Mouse (Mus musculus): ENCODE measurements around the gene Gde1. TPM values are rescaled to one million over a fixed set of nuclear protein-coding genes. Genes with fewer than 3 reads are reported as not detected.

Gene Gde1
- total RNA-seq, 4 experiments from 2014 or later, result 26.4 to 33.6 (median 31.1) TPM

DNA sequence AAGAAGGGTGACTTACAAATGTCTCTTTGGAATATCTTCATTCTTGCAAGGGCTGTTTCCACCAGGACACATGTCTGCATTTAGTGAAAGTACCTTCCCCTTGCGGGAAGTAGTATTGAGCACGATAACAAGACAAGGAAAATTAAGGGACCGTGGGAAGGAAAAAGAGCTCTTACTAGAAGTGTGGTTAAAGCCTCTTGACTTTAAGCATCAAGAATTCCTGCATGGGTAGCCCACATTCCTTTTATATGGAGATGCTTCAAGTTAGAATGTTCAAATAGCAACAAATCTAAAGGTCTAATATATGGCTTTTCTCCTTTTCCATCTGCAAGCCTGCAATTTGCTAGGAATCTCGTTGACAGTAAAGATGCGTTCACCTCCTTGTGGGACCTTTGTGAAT, 910 bp upstream of the Gde1 start:
- no peak for DNase-seq (ENCODE audit: low spot score)

DNA sequence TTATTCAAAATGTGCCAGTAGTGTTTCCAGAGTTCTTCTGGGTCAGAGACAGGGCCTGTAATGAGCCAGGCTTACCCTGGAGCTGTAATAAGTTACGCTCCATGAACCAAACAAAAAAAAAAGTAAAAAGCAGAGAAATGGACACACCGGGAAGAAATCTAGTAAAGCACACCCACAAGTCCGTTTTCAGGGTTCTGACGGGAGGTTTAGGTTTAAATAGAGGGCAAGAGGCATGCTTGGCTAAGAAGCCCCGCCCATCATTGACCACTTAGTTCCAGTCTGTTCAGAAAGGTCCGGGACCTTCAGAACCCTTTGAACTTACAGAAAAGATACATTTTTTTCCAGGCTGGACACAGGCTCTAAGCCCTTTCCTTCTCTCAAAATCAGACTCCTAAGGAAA, 473 bp upstream of the Gde1 start:
- no peak for DNase-seq (ENCODE audit: low spot score)

DNA sequence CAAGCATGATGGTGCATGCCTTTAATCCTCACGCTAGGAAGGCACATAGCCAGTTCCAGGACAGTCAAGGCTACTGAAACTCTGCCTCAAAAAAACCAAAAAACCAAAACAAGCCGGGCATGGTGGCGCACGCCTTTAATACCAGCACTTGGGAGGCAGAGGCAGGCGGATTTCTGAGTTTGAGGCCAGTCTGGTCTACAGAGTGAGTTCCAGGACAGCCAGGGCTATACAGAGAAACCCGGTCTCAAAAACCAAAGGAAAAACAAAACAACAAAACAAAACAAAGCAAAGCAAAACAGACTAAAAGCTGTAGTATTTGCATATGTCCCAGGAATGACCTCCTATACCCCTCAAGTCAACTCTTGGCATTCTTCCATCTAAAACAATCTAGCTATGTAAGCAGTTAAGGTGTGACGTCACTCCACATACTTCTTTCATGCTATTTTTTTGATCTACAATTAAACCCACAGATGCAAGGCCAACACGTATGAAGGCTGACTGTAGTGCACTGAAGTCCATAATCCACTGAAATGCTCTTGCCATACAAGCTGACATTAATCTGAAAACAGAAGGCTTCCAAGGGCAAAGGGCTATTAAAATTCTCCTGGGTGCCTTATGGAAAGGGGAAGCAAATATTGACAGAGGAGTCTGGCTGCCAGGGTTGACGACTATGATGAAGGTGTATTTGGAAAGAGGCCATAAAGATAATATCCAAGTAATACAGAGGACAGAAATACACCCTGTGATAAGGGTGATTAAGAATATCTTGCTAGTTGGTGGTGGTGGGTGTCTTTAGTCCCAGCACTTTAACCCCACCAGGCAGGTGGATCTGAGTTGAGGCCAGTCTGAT, 1.4 kb downstream of the Gde1 start:
- DNase-seq (ENCODE audit: low spot score), result no peak

DNA sequence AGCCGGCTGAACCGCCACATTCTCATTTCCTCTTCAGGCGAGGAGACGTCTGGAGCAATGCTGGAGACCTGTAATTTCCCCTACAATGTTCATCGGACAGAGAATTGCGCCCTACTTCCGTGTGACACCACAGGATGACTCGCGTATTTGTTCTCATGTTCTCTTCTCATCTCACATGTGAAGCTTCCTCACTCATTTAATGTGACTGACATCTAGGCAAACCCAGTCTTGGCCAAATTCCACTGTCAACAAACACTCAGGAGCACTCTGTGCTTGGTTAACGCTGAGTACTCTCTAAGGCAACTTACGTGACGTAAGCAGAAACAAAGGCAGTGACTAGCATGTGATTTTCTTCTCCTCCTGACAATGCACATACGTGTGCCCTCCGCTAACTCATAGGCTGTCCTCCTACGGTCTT, 2.4 kb downstream of the Gde1 start:
- DNase-seq (ENCODE audit: low spot score), result no peak

DNA sequence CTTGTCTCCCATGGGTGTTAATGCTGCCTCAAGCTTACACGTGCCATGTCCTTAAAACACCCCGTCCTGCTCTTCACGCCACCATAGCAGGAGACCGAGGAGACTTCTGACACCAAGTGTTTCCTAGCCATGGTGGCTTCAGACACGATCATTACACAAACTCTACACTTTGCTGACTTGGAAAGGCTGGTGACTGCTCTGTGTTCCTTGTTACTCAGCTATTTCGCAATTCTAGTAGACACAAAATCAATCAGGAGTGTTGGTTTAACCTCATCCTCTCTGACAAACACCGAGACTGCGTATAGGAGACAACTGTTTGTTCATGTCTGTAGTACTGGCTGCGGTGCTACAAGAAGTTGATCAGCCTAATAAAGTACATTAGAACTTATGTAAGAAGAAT, 6.7 kb downstream of the Gde1 start:
- DNase-seq (ENCODE audit: low spot score), result no peak

DNA sequence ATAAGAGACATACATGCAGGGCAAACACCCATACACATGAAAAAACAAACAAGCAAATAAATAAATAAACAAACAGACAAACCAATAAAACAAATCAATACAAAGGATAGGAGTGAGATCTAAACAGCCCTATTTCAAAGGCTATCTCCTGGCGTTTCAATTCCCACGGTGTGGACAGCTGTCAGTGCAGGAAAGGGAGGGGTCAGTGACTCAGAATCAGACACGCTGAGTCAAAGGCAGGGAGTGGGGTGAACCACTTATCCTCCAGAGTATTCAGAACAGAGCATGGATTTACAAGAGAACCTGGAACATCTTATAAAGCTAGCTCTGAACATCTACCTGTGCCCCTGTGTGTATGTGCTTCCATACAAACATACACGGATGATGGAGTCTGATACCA, 8.4 kb downstream of the Gde1 start:
- no peak for DNase-seq (ENCODE audit: low spot score)

DNA sequence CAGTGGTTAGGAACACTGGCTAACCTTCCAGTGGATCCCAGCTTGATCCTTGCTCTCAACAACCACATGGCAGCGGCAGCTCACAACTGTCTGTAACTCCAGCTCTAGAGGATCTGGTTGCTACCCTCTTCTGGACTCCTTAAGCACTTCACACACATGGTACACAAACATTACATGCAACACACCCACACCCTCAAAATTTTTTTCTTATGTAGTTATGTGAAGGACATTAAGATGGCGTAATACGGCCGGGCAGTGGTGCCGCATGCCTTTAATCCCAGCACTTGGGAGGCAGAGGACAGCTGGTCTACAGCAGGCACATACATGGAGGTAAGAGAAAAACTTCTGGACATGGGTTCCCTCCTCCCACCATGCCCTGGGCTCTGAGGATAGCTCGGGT, 9.4 kb downstream of the Gde1 start:
- DNase-seq (ENCODE audit: low spot score), result no peak

DNA sequence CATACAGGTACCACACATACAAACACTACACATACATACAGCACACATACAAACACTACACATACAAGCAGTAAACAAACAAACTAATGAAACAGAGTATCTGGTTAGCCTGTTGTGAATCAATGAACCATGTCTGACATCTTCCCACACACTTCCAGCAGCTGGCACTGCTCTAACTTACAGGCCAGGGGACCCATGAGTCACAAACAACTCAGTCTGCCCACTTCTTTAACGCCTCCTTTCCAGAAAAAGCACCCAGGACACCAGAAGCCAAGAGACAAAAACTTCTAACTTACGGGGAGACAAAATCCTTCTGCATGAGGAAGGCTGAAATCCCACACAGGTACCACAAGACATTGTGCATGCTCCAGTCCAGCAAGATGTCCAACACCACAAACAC, 14.3 kb downstream of the Gde1 start:
- no peak for DNase-seq (ENCODE audit: low spot score)

DNA sequence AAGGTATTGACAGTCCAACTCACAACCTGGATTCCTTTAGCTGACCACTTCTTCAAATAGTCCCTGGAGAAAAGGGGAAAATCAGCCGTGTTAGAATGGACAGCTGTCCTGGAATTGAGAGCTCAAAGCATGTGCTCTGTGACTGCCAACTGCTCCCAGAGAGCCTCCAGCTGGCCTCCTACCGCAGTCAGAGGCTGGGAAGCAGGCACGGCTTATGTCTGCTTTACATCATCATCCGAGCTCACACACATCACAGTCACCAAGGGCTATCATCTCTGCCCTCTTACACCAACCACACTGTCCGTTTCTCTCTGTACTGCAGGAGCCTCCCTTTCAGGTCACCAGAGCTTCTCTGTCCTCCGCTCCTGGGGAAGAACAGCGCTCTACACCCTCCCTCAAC, 16.5 kb downstream of the Gde1 start:
- DNase-seq (ENCODE audit: low spot score), result no peak

DNA sequence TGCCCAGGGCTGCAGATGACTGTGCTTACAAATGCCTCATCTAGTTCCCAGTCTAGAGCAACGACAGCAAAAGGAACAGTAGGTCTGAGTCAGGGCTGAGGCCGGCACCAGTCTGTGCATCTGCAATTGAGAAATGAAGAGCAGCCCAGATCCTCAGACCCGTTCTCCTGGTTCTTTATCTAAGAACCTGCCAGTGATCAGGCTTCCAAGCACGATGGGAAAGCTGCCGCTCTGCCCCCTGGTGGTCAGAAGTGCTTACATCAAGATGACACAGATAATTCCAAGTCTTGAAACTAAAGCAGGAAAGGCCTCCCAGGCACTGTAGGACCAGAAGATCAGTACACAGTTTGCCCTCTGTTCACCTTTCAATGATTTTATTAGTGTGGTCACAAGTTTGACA, 17.4 kb downstream of the Gde1 start:
- DNase-seq (ENCODE audit: low spot score), result peak; percentile 54

DNA sequence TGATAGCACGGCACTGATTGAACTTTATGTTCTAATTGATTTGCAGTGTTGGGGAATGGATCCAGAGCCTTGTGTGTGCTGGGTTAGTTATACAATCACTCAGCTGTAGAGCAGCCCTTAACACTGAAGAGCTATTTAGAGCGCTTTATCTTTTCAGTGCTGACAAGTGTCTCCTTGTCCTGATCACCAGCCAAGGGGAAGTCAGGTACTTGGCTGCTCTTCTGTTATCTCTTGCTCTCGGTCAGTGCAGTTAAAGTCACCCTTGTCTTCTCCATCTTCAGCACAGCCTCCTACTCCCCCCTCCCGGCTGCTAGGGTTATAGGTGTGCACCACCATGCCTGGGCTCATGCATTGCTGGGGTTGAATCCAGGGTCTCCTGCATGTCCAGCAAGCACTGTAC, 28.8 kb downstream of the Gde1 start:
- DNase-seq (ENCODE audit: low spot score), result peak; percentile 44

DNA sequence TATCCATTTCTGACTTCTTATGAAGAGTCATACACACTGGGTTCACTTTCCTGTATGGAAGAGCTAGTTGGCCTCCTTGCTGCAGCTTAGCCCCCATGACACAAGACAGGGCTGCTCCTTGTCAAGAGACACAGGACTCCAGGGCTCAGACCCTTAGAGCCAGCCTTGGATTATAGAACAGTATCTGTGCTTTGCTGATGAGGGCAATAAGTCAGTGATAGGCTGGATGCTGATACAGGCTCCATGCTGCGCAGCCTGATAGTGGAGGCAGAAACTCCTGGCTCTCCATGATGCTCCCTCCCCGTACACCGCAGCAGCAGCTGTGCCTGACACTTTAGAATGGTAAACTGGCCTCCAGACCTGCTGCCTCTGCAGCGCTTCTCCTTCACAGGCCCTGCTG, 35.4 kb downstream of the Gde1 start:
- no peak for DNase-seq (ENCODE audit: low spot score)

DNA sequence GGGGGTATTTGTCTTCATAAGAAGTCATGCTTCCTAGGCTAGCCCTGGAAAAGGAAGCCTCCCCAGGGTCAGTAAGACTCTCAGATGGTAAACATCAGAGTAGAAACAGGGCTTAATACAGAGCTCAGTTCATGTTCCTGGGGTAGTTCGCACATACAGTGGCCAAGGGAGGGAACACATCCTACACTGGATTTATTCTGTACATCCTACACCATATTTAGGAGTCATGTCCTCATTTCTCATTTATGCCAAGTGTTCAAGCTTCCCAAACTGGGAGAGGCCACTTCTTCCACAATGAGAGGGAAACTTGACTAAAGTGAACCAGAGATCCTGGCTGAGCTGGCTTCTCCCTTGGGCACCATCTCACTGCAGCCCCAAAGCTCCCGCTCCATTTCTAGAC, 37.8 kb downstream of the Gde1 start:
- DNase-seq (ENCODE audit: low spot score), result no peak

DNA sequence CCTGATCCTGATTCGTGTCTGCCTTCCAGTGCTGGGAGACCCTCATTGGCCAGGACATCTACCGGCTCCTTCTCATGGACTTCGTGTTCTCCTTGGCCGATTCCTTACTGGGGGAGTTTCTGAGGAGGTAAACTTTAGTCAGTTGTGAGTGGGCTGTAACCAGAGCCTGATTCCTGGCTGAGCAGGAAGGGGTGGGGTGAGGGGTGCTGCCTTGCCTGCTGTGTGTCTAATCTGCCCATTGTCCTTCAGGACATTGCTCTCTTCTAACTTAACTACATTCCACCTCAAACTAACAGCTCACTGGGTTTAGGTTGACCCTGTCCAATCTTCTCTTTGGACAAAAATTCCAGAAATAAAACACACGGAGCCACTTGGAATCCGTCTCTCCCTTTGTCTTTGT, 48.8 kb downstream of the Gde1 start:
- no peak for DNase-seq (ENCODE audit: low spot score)

DNA sequence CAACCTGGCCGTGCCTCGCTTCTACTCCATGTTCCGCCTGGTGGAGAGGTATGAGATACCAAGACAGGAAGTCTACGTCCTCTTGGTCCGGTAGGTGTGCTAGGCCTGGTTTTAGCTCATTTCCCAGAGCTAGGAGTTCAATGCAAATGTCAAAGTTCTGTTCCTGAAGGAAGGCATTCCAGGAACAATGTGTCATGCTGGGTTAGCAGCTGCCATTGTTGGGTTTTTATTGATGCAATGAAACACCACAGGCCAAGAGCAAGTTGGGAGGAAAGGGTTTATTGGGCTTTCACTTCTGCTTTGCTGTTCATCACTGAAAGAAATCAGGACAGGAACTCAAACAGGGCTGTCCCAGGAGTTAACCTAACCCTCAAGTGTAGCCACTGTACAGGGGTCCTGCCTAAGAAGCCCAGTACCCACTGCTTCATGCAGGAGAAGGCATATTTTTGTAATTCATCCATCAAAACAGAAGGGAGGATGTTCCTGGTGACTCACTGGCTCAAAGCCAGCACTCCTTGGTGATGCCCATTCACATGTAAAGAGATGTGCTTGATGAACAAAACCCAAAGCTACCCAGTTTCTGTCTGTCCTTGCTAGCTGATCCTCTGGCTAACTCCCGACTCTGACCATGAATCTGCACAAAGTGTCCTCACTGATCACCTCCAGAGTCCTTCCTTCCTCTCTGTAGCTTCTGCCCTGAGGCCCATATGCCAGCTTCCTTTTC, 52.8 kb downstream of the Gde1 start:
- DNase-seq (ENCODE audit: low spot score), result no peak

DNA sequence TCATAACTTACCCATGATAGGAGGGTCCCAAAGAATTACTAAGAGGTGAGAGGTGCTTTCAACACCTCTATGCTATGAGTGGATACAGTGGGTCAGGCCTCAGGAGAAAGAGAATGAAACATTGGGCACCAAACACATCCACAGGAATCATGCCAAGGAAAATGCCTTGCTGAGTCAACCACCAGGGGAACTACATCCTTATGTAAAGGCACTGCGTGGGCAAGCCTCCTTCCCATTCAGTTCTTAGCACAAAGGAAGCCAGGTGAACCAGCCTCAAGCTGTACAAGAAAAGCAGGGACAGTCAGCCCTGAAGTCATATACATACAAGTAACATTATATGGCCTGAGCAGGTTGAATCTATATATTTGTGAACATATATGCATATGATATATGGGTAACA, 54.7 kb downstream of the Gde1 start:
- DNase-seq (ENCODE audit: low spot score), result no peak

DNA sequence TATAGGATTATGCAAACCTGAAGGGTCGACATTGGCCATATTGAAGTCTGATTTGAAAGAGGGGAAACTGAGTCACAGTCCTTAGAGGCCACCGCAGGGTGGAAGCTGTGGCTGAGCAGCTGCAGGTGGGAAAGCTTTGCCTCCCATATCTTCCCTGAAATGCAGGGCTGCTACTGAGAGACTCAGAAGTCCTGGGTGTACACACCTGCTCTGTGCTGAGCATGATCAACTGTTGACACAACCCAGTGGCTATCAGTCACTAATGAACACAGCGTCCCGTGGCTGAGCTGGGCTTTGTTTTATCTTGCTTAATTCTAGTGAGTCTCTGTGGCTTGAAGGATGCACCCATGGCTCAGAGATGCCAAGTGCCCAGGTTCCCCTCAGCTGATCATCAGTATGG, 55.5 kb downstream of the Gde1 start:
- no peak for DNase-seq (ENCODE audit: low spot score)

DNA sequence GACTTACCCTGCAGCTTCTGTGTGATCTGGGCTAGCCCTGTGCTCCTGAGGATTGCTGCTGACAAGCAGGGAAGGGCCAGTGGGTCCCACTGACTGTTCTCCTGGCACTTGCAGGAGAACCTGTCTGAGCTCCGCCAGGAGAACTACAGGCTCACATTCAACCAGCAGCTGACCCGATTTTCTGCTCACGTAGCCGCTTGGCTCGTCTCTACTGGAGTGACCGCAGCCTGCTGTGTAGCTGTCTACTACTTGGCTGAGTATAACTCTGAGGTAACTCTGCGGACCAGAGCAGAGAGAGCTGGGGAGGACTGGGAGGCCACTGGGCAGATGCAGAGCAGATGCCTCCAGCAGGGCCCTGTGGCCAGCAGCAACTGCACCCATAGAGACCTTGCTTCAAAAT, 56.2 kb downstream of the Gde1 start:
- no peak for DNase-seq (ENCODE audit: low spot score)

DNA sequence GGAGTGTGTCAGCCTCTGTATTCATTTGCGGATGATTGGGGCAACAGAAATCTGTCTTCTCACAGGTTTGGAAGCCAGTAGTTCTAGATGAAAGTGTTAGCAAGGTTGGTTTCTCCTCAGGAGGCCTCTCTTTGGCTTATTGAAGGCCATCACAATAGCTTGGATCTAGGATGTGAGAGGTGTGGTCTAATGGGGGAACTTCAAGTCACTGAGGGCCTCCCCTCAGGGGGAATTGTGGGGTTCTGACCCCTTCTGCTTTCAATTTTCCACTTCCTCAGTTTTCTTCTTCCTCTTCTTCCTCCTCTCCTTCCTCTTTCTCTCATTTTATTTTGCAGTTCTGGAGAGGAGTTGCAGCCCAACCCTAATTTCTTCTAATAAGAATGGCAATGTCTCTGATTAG, 59.3 kb downstream of the Gde1 start:
- DNase-seq (ENCODE audit: low spot score), result no peak

Data from heart, adult 8-10 months (tissue).